Mouse (Mus musculus) midbrain, embryonic 16.5 days (tissue): ENCODE measurements around the gene Camta1. TPM values are rescaled to one million over a fixed set of nuclear protein-coding genes. Genes with fewer than 3 reads are reported as not detected.
"Not testable (repeated sequence)": the region's sequence is repeated elsewhere in the genome, so short reads cannot be mapped to it uniquely, and the experiment has no call there.

ENCODE experiments used
- ATAC-seq: fragments of 200-750 bp; cut with Nextera tagmentation; 2 replicates; pipeline ENCODE4 v1.8.0; 2017; ENCODE audit warnings: moderate TSS enrichment
- H3K27ac ChIP-seq: fragments of 300-500 bp; sonication (generic); 2 replicates; pipeline ENCODE4 v1.5.1; 2014; ENCODE audit warnings: mild to moderate bottlenecking, low read length, mixed read lengths
- H3K27me3 ChIP-seq: fragments of 300-500 bp; sonication (generic); 2 replicates; pipeline ENCODE4 v1.6.1; 2014; ENCODE audit warnings: low read depth, low read length, mixed read lengths; ENCODE audit not compliant: control insufficient read depth, insufficient read depth
- H3K36me3 ChIP-seq: fragments of 300-500 bp; sonication (generic); 2 replicates; pipeline ENCODE4 v1.6.1; 2014; ENCODE audit warnings: mild to moderate bottlenecking, low read length, moderate library complexity, mixed read lengths; ENCODE audit not compliant: control insufficient read depth, insufficient read depth
- H3K4me1 ChIP-seq: fragments of 300-500 bp; sonication (generic); 2 replicates; pipeline ENCODE4 v1.6.1; 2014; ENCODE audit warnings: mild to moderate bottlenecking, low read length, mixed read lengths; ENCODE audit not compliant: control insufficient read depth, insufficient read depth
- H3K4me2 ChIP-seq: fragments of 300-500 bp; sonication (generic); 2 replicates; pipeline ENCODE4 v1.6.1; 2014; ENCODE audit warnings: mild to moderate bottlenecking, low read length, mixed read lengths
- H3K4me3 ChIP-seq: fragments of 300-500 bp; sonication (generic); 2 replicates; pipeline ENCODE4 v1.5.1; 2014; ENCODE audit warnings: low read depth, mild to moderate bottlenecking, low read length, moderate library complexity, mixed read lengths
- H3K9ac ChIP-seq: fragments of 300-500 bp; sonication (generic); 2 replicates; pipeline ENCODE4 v1.6.1; 2014; ENCODE audit warnings: low read depth, low read length, mixed read lengths
- H3K9me3 ChIP-seq: fragments of 300-500 bp; sonication (generic); replicated peaks from 2 replicates; pipeline ENCODE4 v1.6.1; 2014; ENCODE audit warnings: mild to moderate bottlenecking, low read length, mixed read lengths; ENCODE audit not compliant: control insufficient read depth, poor library complexity, severe bottlenecking
- WGBS: fragments of 180-500 bp; shearing (Covaris S2); extraction: QIAGEN DNeasy Blood & Tissue Kit; methylation state at CpG from one replicate; pipeline ENCODE4 v1.1.7; 2014; 5-methylcytosine and 5-hydroxymethylcytosine counted together
- polyA plus RNA-seq: library from polyadenylated mRNA; unstranded; fragments of >200 nt; fragmentation: Nextera tagmentation; extraction: Ambion mirVana; gene quantifications from 2 replicates; pipeline ENCODE4 v1.2.1, GENCODE M21; 2015

The Camta1 gene
- polyA plus RNA-seq, 1 experiment from 2014 or later, result 159 TPM

GRCm38 (mm10) chr4:151041506-151041905, 820.2 kb downstream of the Camta1 start:
- 88% methylated on average over 5 of the region's 5 CpGs for WGBS
- ATAC-seq, result no peak
- Histone ChIP-seq H3K4me1 (peaks cover 5% of the 10 kb centered on the region), H3K27ac (no peak overlapping the region), H3K36me3 (no peaks in the 10 kb centered on the region), H3K4me3 (no peak overlapping the region), H3K9me3 (no peaks in the 10 kb centered on the region), H3K27me3 (no peaks in the 10 kb centered on the region), H3K4me2 (no peak overlapping the region), H3K9ac (no peak overlapping the region)

- H3K4me1 ChIP-seq, result no peaks in the 10 kb centered on the region
- no peak for ATAC-seq
- H3K9me3 ChIP-seq, result no peaks in the 10 kb centered on the region
- no peaks in the 10 kb centered on the region for H3K36me3 ChIP-seq
- no peak overlapping the region for H3K9ac ChIP-seq
- H3K27me3 ChIP-seq, result no peaks in the 10 kb centered on the region
- H3K4me2 ChIP-seq, result no peak overlapping the region
- WGBS, result 91% methylated on average over 11 of the region's 11 CpGs
- no peak overlapping the region for H3K4me3 ChIP-seq
- no peak overlapping the region for H3K27ac ChIP-seq
Measured at GRCm38 (mm10) chr4:151037800-151038199, 823.9 kb downstream of the Camta1 start.

- no peak for ATAC-seq
- no peak overlapping the region for H3K4me2 ChIP-seq
- WGBS, result 87% methylated on average over 7 of the region's 7 CpGs
- no peak overlapping the region for H3K4me3 ChIP-seq
- H3K27me3 ChIP-seq, result no peaks in the 10 kb centered on the region
- no peaks in the 10 kb centered on the region for H3K36me3 ChIP-seq
- H3K9ac ChIP-seq, result no peak overlapping the region
- H3K4me1 ChIP-seq, result no peaks in the 10 kb centered on the region
- H3K27ac ChIP-seq, result no peak overlapping the region
- H3K9me3 ChIP-seq, result no peaks in the 10 kb centered on the region
Measured at GRCm38 (mm10) chr4:151036521-151036920, 825.2 kb downstream of the Camta1 start.

- Histone ChIP-seq H3K4me3 (no peak overlapping the region), H3K9me3 (no peaks in the 10 kb centered on the region), H3K27me3 (no peaks in the 10 kb centered on the region), H3K4me2 (no peak overlapping the region), H3K27ac (no peak overlapping the region), H3K4me1 (no peaks in the 10 kb centered on the region), H3K36me3 (0 out of 2 replicates have a peak, but pooled peaks cover 4% of the 10 kb centered on the region), H3K9ac (no peak overlapping the region)
- no peak for ATAC-seq
- 52% methylated on average over 6 of the region's 6 CpGs for WGBS
Measured at GRCm38 (mm10) chr4:151027001-151027400, 834.7 kb downstream of the Camta1 start.

- Histone ChIP-seq H3K27me3 (no peaks in the 10 kb centered on the region), H3K36me3 (0 out of 2 replicates have a peak, but pooled peaks cover 4% of the 10 kb centered on the region), H3K4me2 (no peak overlapping the region), H3K27ac (no peak overlapping the region), H3K9me3 (no peaks in the 10 kb centered on the region), H3K4me3 (no peak overlapping the region), H3K4me1 (no peaks in the 10 kb centered on the region), H3K9ac (no peak overlapping the region)
- ATAC-seq, result no peak
- WGBS, result 89% methylated on average over 9 of the region's 9 CpGs
Measured at GRCm38 (mm10) chr4:151024152-151024551, 837.5 kb downstream of the Camta1 start.

- H3K9me3 ChIP-seq, H3K4me3 ChIP-seq, H3K36me3 ChIP-seq, H3K4me1 ChIP-seq, H3K9ac ChIP-seq, ATAC-seq, H3K27ac ChIP-seq, H3K4me2 ChIP-seq, H3K27me3 ChIP-seq: not testable (repeated sequence)
- 91% methylated on average over 1 of the region's 1 CpGs for WGBS
Measured at GRCm38 (mm10) chr4:151017356-151017755, 844.3 kb downstream of the Camta1 start.

GRCm38 (mm10) chr4:151015946-151016345, 845.7 kb downstream of the Camta1 start:
- Histone ChIP-seq H3K9ac (no peak overlapping the region), H3K36me3 (no peaks in the 10 kb centered on the region), H3K4me2 (no peak overlapping the region), H3K27ac (no peak overlapping the region), H3K4me3 (no peak overlapping the region), H3K4me1 (no peaks in the 10 kb centered on the region), H3K27me3 (no peaks in the 10 kb centered on the region), H3K9me3 (no peaks in the 10 kb centered on the region)
- WGBS, result 92% methylated on average over 10 of the region's 10 CpGs
- no peak for ATAC-seq

GRCm38 (mm10) chr4:151010316-151010715, 851.4 kb downstream of the Camta1 start:
- no peak overlapping the region for H3K4me2 ChIP-seq
- WGBS, result 92% methylated on average over 7 of the region's 7 CpGs
- no peak for ATAC-seq
- H3K27ac ChIP-seq, result no peak overlapping the region
- H3K9me3 ChIP-seq, result no peaks in the 10 kb centered on the region
- H3K4me1 ChIP-seq, result no peaks in the 10 kb centered on the region
- no peak overlapping the region for H3K9ac ChIP-seq
- no peak overlapping the region for H3K4me3 ChIP-seq
- H3K36me3 ChIP-seq, result peaks cover 4% of the 10 kb centered on the region; the same call in 1 of the 2 replicates
- H3K27me3 ChIP-seq, result no peaks in the 10 kb centered on the region

- Histone ChIP-seq H3K27me3 (no peaks in the 10 kb centered on the region), H3K4me1 (no peaks in the 10 kb centered on the region), H3K4me2 (no peak overlapping the region), H3K27ac (no peak overlapping the region), H3K9ac (no peak overlapping the region), H3K4me3 (no peak overlapping the region), H3K36me3 (peaks cover 4% of the 10 kb centered on the region; the same call in 1 of the 2 replicates), H3K9me3 (no peaks in the 10 kb centered on the region)
- no peak for ATAC-seq
- 55% methylated on average over 6 of the region's 6 CpGs for WGBS
Measured at GRCm38 (mm10) chr4:151006945-151007344, 854.7 kb downstream of the Camta1 start.
